Mouse (Mus musculus): ENCODE data around the gene Ppp5c.

The Ppp5c gene

GRCm38 (mm10) chr7:16982859-16983568 lies 44.7 kb downstream of the Ppp5c start, which contains the start of gene Gm42372:
Gm42372 (plus strand) TSS chr7:16983086.
- peak; percentile 89 for DNase-seq (ENCODE audit: low read depth, low spot score)

GRCm38 (mm10) chr7:16980348-16980747 lies 47.4 kb downstream of the Ppp5c start:
- no peak for DNase-seq (ENCODE audit: low read depth, low spot score)

GRCm38 (mm10) chr7:16978593-16978992 lies 49.1 kb downstream of the Ppp5c start:
- DNase-seq (ENCODE audit: low read depth, low spot score): no peak

- no peak for DNase-seq (ENCODE audit: low read depth, low spot score)
These were observed 49.6 kb downstream of the Ppp5c start for GRCm38 (mm10) chr7:16978173-16978572.

GRCm38 (mm10) chr7:16976298-16976697 lies 51.4 kb downstream of the Ppp5c start:
- DNase-seq (ENCODE audit: low read depth, low spot score): no peak

- DNase-seq (ENCODE audit: low read depth, low spot score): peak; percentile 71
These were observed 53.7 kb downstream of the Ppp5c start for GRCm38 (mm10) chr7:16974018-16974417.

- DNase-seq (ENCODE audit: low read depth, low spot score): no peak
These were observed 56.6 kb downstream of the Ppp5c start for GRCm38 (mm10) chr7:16971160-16971559.

- no peak for DNase-seq (ENCODE audit: low read depth, low spot score)
These were observed 59.3 kb downstream of the Ppp5c start for GRCm38 (mm10) chr7:16968414-16968813.

GRCm38 (mm10) chr7:16961678-16962077 lies 66.0 kb downstream of the Ppp5c start:
- no peak for DNase-seq (ENCODE audit: low read depth, low spot score)

- DNase-seq (ENCODE audit: low read depth, low spot score): peak; percentile 97
These were observed 68.1 kb downstream of the Ppp5c start, which contains the start of gene Pnmal1 for GRCm38 (mm10) chr7:16959539-16960187. Pnmal1 (plus strand) TSS chr7:16959679.

- DNase-seq (ENCODE audit: low read depth, low spot score): peak; percentile 93
These were observed 71.1 kb downstream of the Ppp5c start for GRCm38 (mm10) chr7:16956410-16957265.

- no peak for DNase-seq (ENCODE audit: low read depth, low spot score)
These were observed 72.0 kb downstream of the Ppp5c start for GRCm38 (mm10) chr7:16955712-16956111.
